Mouse (Mus musculus) G1E (cell line): ENCODE data around the gene C2cd3. TPM values are rescaled to one million over a fixed set of nuclear protein-coding genes. Genes with fewer than 3 reads are reported as not detected.

Experiments used
- ATAC-seq: 2 replicates; pipeline ENCODE4 v1.8.0; 2016; ENCODE audit warnings: mild to moderate bottlenecking; ENCODE audit not compliant: insufficient number of reproducible peaks, poor library complexity, low FRiP score, severe bottlenecking; ENCODE audit errors: extremely low read depth
- DNase-seq: peaks from one replicate; pipeline ENCODE4 v3.0.0; 2012; ENCODE audit warnings: low spot score
- H3K27me3 ChIP-seq: 2 replicates; pipeline ENCODE4 v1.6.1; 2012; ENCODE audit warnings: mild to moderate bottlenecking, low read length, inconsistent platforms; ENCODE audit not compliant: insufficient read depth
- H3K36me3 ChIP-seq: replicated peaks from 2 replicates; pipeline ENCODE3; 2012; ENCODE audit warnings: mild to moderate bottlenecking, inconsistent platforms
- H3K4me1 ChIP-seq: 2 replicates; pipeline ENCODE4 v1.6.1; 2012; ENCODE audit warnings: low read depth, low read length, inconsistent platforms, mixed read lengths; ENCODE audit not compliant: insufficient read depth
- H3K4me3 ChIP-seq: 2 replicates; pipeline ENCODE4 v1.5.1; 2012; ENCODE audit warnings: low read depth, mild to moderate bottlenecking, inconsistent platforms, low read length, moderate library complexity, mixed read lengths
- H3K9me3 ChIP-seq: replicated peaks from 2 replicates; pipeline ENCODE4 v1.6.1; 2012; ENCODE audit warnings: inconsistent platforms
- CTCF ChIP-seq: IDR thresholded peaks from 2 replicates; pipeline ENCODE4 v1.5.1; 2012; ENCODE audit warnings: low read depth, low read length, inconsistent platforms, mixed read lengths
- GATA1 ChIP-seq: IDR thresholded peaks from 2 replicates; pipeline ENCODE4 v1.6.1; 2012; ENCODE audit warnings: borderline replicate concordance, low read length, inconsistent platforms, mixed read lengths
- GATA2 ChIP-seq: IDR thresholded peaks from 2 replicates; pipeline ENCODE4 v1.6.1; 2012; ENCODE audit warnings: low read depth, low read length, inconsistent platforms, borderline replicate concordance
- POLR2AphosphoS5 ChIP-seq: IDR thresholded peaks from 2 replicates; pipeline ENCODE4 v1.6.1; 2012; ENCODE audit warnings: low read depth, low read length, inconsistent platforms; ENCODE audit not compliant: insufficient replicate concordance
- TAL1 ChIP-seq: conservative IDR thresholded peaks from 2 replicates; pipeline ENCODE4 v1.6.1; 2012; ENCODE audit warnings: low read depth, low read length, inconsistent platforms, mixed read lengths
- polyA plus RNA-seq: library from polyadenylated mRNA; stranded (reverse); fragments of >175 nt; gene quantifications from 2 replicates; pipeline ENCODE4 v1.2.3, GENCODE M21; 2012
- total RNA-seq, 2 experiments: library from RNA; stranded (forward) in 1 of 2; stranded (reverse) in 1 of 2; fragments of 200-1000 nt in 1 of 2; fragments of >200 nt in 1 of 2; fragmentation: Nextera tagmentation in 1 of 2; gene quantifications; 2 replicates each; pipeline ENCODE4 v1.2.3; 2014 to 2017

Gene C2cd3
- total and polyA plus RNA-seq, 3 experiments, result 22.6 to 76.2 (median 27.7) TPM

DNA sequence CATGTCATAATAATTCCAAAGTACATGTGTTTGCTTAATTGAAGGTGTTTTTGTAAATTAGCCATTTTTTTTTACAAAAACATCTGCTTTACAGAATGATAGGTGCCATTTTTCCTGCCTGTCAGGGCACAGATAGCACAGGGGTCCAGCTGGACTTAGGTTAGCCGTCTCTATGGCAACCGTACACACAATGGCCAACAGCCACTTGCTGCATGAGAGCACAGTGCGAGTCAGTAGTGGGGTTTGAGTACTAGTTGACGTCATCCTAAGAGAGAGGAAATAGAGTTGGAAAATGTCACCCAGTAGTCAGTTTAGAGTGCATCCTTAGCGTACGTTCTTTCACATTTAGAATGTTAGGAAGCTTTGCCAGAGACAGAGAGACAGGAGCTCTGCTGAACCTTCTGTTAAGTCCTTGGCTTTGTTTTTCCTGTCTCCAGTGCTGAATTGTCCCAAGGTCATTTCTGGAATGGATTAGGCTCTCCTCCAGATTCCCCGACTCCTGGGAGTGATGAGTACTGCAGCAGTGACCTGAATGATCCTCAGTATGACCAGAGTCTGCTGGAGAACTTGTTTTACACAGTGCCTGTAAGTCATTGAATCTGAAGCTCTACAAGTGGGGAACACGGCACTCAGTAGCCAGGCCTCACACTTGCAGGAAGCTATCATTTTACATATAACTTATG, 27.3 kb downstream of the C2cd3 start:
- no peak for DNase-seq
- H3K36me3 ChIP-seq, result peaks cover 81% of the 10 kb centered on the region
- no peak overlapping the region for H3K4me3 ChIP-seq

DNA sequence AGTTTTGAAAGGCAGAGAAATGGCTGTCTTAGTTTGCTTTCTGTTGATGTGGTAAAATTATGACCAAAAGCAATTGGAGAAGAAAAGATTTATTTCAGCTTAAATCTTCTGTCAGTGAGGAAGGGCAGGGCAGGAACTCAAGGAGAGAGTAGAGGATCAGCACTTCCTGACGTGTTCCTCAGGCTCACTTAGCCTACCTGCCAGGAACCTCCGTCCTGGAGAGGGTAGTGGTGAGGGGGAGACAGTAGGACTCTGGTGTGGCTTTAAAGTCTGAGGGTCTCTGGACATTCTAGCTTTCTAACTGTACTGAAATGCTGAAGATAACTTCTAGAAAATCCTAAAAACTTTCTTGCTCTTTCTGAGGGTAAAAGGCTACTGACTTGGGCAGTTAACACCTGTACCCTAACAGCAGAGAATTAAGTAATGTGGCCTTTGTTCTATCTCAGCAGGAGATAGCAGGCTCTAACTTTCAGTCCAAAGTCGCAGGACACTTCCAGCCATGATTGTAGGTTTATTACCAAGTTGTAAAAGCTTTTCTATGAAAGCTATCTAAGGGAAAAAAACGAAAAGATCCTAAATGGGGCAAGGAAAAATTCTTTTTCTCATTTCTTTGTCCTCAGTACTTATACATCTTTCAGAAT, 29.0 kb downstream of the C2cd3 start:
- Histone ChIP-seq H3K36me3 (peaks cover 80% of the 10 kb centered on the region), H3K4me1 (no peaks in the 10 kb centered on the region), H3K9me3 (no peaks in the 10 kb centered on the region), H3K4me3 (no peak overlapping the region), H3K27me3 (no peaks in the 10 kb centered on the region)
- DNase-seq (no peak), ATAC-seq (no peak)
- TF ChIP-seq GATA1 (no peak), GATA2 (no peak), CTCF (no peak), POLR2AphosphoS5 (no peak), TAL1 (no peak)

More for the DNA sequence above, 27.3 kb downstream of the C2cd3 start:
- TF ChIP-seq TAL1 (no peak), POLR2AphosphoS5 (no peak), GATA2 (no peak), CTCF (no peak)
- no peak for ATAC-seq
- H3K9me3 ChIP-seq, result no peaks in the 10 kb centered on the region
- H3K4me1 ChIP-seq, result no peaks in the 10 kb centered on the region
- no peaks in the 10 kb centered on the region for H3K27me3 ChIP-seq

DNA sequence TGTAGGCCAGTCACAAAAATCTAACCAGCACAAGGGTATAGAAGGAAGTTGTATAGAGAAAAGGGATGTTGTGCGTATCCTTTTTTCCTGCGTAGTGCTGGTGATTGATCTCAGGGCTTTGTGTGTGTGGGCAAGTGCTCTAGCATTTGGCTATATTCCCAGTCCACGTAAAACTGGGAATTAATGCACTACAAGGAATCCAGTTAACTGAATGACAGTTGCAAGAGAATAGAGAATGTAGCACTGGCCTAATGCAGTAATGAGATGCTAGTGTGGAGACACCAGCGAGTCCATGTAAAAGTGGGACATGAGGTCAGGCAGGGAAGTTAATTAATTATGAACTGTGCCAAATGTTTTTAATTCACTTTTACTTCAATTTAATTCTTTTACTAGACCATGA, 30.7 kb downstream of the C2cd3 start:
- no peak for ATAC-seq
- no peak for DNase-seq
- Histone ChIP-seq H3K4me1 (no peaks in the 10 kb centered on the region), H3K4me3 (no peak overlapping the region), H3K36me3 (peaks cover 81% of the 10 kb centered on the region), H3K27me3 (no peaks in the 10 kb centered on the region), H3K9me3 (no peaks in the 10 kb centered on the region)
- TF ChIP-seq TAL1 (no peak), CTCF (no peak), POLR2AphosphoS5 (no peak), GATA2 (no peak), GATA1 (no peak)

DNA sequence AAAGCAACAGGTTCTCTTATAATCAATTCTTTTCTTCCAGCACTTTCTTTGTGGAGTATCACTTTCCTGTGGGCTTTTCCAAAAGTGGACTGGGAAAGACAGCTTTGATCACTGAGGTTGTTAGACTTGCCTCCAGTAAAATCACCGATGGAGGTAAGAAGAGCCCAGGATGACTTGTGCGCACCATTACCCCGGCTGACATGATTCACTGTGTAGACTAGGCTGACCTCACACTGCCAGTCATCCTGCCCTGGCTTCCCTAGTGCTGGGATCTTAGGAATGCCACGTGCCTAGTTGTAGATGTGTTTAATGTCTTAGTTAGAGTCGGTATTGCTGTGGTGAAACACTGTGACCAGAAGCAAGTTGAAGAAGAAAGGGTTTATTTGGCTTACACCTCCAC, 35.6 kb downstream of the C2cd3 start:
- no peak for DNase-seq
- Histone ChIP-seq H3K36me3 (peaks cover 89% of the 10 kb centered on the region), H3K4me3 (no peak overlapping the region), H3K27me3 (no peaks in the 10 kb centered on the region), H3K4me1 (no peaks in the 10 kb centered on the region), H3K9me3 (no peaks in the 10 kb centered on the region)
- no peak for ATAC-seq
- no peak for TF ChIP-seq GATA2
- no peak for TF ChIP-seq TAL1
- no peak for TF ChIP-seq POLR2AphosphoS5
- TF ChIP-seq CTCF, result no peak
- no peak for TF ChIP-seq GATA1

DNA sequence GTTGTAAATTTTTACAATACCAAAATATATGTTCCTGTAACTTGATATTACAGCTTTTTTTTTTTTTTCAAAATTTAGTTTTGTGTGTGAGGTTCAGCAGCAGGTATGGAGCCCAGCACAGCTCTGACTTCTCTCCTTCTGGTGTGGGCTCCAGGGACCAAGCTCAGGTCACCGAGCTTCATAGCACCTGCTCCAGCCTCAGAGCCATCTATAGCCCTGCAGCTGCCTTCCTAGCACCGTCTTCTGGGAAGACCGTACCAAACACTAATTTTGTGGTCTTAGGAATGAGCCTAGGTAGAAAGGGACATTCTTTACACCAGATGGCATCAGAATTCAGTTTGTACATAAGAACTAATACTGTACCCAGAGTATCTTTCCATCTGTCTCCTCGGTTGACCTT, 36.7 kb downstream of the C2cd3 start:
- H3K9me3 ChIP-seq, result no peaks in the 10 kb centered on the region
- peaks cover 86% of the 10 kb centered on the region for H3K36me3 ChIP-seq
- H3K4me1 ChIP-seq, result no peaks in the 10 kb centered on the region
- no peak for ATAC-seq
- no peak overlapping the region for H3K4me3 ChIP-seq
- no peak for DNase-seq
- H3K27me3 ChIP-seq, result no peaks in the 10 kb centered on the region
- no peak for TF ChIP-seq CTCF
- no peak for TF ChIP-seq GATA2
- no peak for TF ChIP-seq GATA1
- TF ChIP-seq TAL1, result no peak

DNA sequence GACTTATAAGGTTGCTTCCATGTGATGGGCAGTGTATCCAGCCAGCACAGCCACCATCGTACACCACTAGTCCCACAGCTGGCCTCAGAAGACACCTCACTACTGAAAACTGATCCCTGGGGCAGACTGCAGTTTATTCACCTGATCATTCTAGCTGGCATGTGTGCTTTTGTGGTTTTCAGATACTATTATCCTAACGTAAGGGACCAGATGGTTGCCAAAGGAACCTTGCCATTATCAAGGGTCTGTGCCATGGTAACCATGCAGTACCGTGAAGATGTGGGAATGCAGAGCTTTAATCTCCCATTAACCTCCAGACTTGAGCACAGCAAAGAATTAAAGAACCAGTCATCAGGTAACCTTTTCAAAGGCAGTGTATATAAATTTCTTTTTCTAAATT, 53.8 kb downstream of the C2cd3 start:
- Histone ChIP-seq H3K9me3 (no peaks in the 10 kb centered on the region), H3K36me3 (peaks cover 88% of the 10 kb centered on the region), H3K4me3 (no peak overlapping the region), H3K4me1 (peaks cover 14% of the 10 kb centered on the region; the same call in 1 of the 2 replicates), H3K27me3 (no peaks in the 10 kb centered on the region)
- TF ChIP-seq GATA1 (no peak), TAL1 (no peak), CTCF (no peak), GATA2 (no peak), POLR2AphosphoS5 (no peak)
- DNase-seq (no peak), ATAC-seq (no peak)
